Comparison of ENCODE assay signal across 12 mouse cellular contexts in genomic region chr1:166344300-166345077, GRCm38 (mm10). TPM values are rescaled to one million over a fixed set of nuclear protein-coding genes. Genes with fewer than 3 reads are reported as not detected.
DNase-seq lines count a peak whose midpoint lies in the region; ATAC-seq and TF ChIP-seq lines count a peak whose summit lies in the region.
"Had no signal": no experiment of that assay in that cellular context is flagged by ENCODE, and none has a peak within 500 bp of the region (broad histone marks: within the 10 kb centered on the region; RNA-seq: fewer than 3 reads in every experiment).

No protein-coding gene starts in this region.

- H3K27me3 ChIP-seq in hindbrain, embryonic 13.5 days = peaks cover 9% of the 10 kb centered on the region
- no peaks in the 10 kb centered on the region for H3K27me3 ChIP-seq in midbrain, postnatal 0 days (ENCODE audit: insufficient read depth, low read length)
- H3K27me3 ChIP-seq in liver, embryonic 11.5 days (replicated peaks; ENCODE audit: control insufficient read depth, insufficient read depth, low read length) = no peaks in the 10 kb centered on the region; the same call in 1 of the 2 replicates
- H3K27me3 ChIP-seq: heart, embryonic 12.5 days; limb, embryonic 12.5 days; lung, embryonic 15.5 days had no signal

- no peaks in the 10 kb centered on the region for H3K36me3 ChIP-seq in hindbrain, embryonic 13.5 days
- H3K36me3 ChIP-seq in midbrain, postnatal 0 days (ENCODE audit: insufficient read depth, low read length) = no peaks in the 10 kb centered on the region
- H3K36me3 ChIP-seq in liver, embryonic 11.5 days (ENCODE audit: control insufficient read depth, insufficient read depth, low read length) = no peaks in the 10 kb centered on the region
- H3K36me3 ChIP-seq: heart, embryonic 12.5 days; limb, embryonic 12.5 days; lung, embryonic 15.5 days had no signal

- no peak overlapping the region for H3K9ac ChIP-seq in hindbrain, embryonic 13.5 days
- H3K9ac ChIP-seq in midbrain, postnatal 0 days (replicated peaks; ENCODE audit: low read length, poor library complexity, severe bottlenecking) = no peak overlapping the region
- no peak overlapping the region for H3K9ac ChIP-seq in liver, embryonic 11.5 days (ENCODE audit: low read depth, low read length)
- H3K9ac ChIP-seq: heart, embryonic 12.5 days; limb, embryonic 12.5 days; lung, embryonic 15.5 days had no signal

- ATAC-seq in hindbrain, embryonic 13.5 days (ENCODE audit: low FRiP score) = 0 out of 2 replicates have a peak, but pooled peaks have one; percentile 63
- ATAC-seq in midbrain, postnatal 0 days (ENCODE audit: low FRiP score) = peak; percentile 66
- ATAC-seq in megakaryocyte progenitor cell, adult 5-6 weeks (replicated peaks; ENCODE audit: poor library complexity) = no peak
- ATAC-seq in liver, embryonic 11.5 days (replicated peaks; ENCODE audit: low FRiP score) = no peak

- no peak overlapping the region for H3K27ac ChIP-seq in hindbrain, embryonic 13.5 days
- H3K27ac ChIP-seq in midbrain, postnatal 0 days (ENCODE audit: low read depth, low read length) = 0 out of 2 replicates have a peak overlapping the region, but pooled peaks have one; percentile 13
- H3K27ac ChIP-seq in liver, embryonic 11.5 days (ENCODE audit: low read depth, low read length) = no peak overlapping the region
- H3K27ac ChIP-seq: limb, embryonic 12.5 days; lung, embryonic 15.5 days had no signal

- peaks cover 8% of the 10 kb centered on the region for H3K4me1 ChIP-seq in hindbrain, embryonic 13.5 days (replicated peaks)
- no peaks in the 10 kb centered on the region; the same call in 1 of the 2 replicates for H3K4me1 ChIP-seq in midbrain, postnatal 0 days (ENCODE audit: insufficient read depth, low read length)
- no peaks in the 10 kb centered on the region for H3K4me1 ChIP-seq in liver, embryonic 11.5 days (replicated peaks; ENCODE audit: control insufficient read depth, insufficient read depth, low read length)
- H3K4me1 ChIP-seq: heart, embryonic 12.5 days; lung, embryonic 15.5 days had no signal

- no peak overlapping the region for H3K4me3 ChIP-seq in hindbrain, embryonic 13.5 days
- H3K4me3 ChIP-seq in midbrain, postnatal 0 days (ENCODE audit: low read depth, low read length) = no peak overlapping the region
- H3K4me3 ChIP-seq in liver, embryonic 11.5 days (ENCODE audit: low read depth, low read length) = no peak overlapping the region
- H3K4me3 ChIP-seq: heart, embryonic 12.5 days; limb, embryonic 12.5 days; lung, embryonic 15.5 days had no signal

- WGBS in hindbrain, embryonic 13.5 days = 38% methylated on average over 8 of the region's 8 CpGs
- 31% methylated on average over 8 of the region's 8 CpGs for WGBS in midbrain, postnatal 0 days
- WGBS in liver, embryonic 11.5 days = 77% methylated on average over 8 of the region's 8 CpGs

- no peaks in the 10 kb centered on the region for H3K9me3 ChIP-seq in hindbrain, embryonic 13.5 days
- no peaks in the 10 kb centered on the region for H3K9me3 ChIP-seq in midbrain, postnatal 0 days (ENCODE audit: low read length)
- no peaks in the 10 kb centered on the region for H3K9me3 ChIP-seq in liver, embryonic 11.5 days (ENCODE audit: control insufficient read depth, low read length)
- H3K9me3 ChIP-seq: heart, embryonic 12.5 days; limb, embryonic 12.5 days; lung, embryonic 15.5 days had no signal

- H3K4me2 ChIP-seq in hindbrain, embryonic 13.5 days = no peak overlapping the region
- H3K4me2 ChIP-seq in midbrain, postnatal 0 days (ENCODE audit: low read depth, low read length, poor library complexity, severe bottlenecking) = no peak overlapping the region
- no peak overlapping the region for H3K4me2 ChIP-seq in liver, embryonic 11.5 days
- H3K4me2 ChIP-seq: heart, embryonic 12.5 days; limb, embryonic 12.5 days; lung, embryonic 15.5 days had no signal

- TF ChIP-seq CTCF in midbrain, postnatal 0 days (IDR thresholded peaks at IDR 0.05) = no peak

- peak; percentile 11 to 74 for DNase-seq in layer of hippocampus, adult 18-20 months (ENCODE audit: low spot score in 2 of 2)
- DNase-seq in layer of hippocampus, postnatal 10 days (ENCODE audit: low spot score in 2 of 2) = no peak
- DNase-seq in embryo, embryonic 11 days = peak; percentile 49
- DNase-seq in midbrain, postnatal 0 days (ENCODE audit: low spot score) = peak; percentile 75
- DNase-seq in ovary, postnatal 10 days (ENCODE audit: low spot score) = no peak
- no peak for DNase-seq in liver, embryonic 11.5 days (ENCODE audit: low spot score)
- DNase-seq: kidney, postnatal 25 days had no signal

RNA-seq across cellular contexts. Expression of gene Tada1, which starts 34.4 kb away (rescaled TPM):
- total RNA-seq in layer of hippocampus, adult 18-20 months (2021) = 10 to 100 TPM; 36.6 to 36.9 TPM
- 10 to 100 TPM; 36.6 to 38.9 TPM for total RNA-seq in layer of hippocampus, postnatal 10 days (2021)
- 73.8 and 77.0 TPM in 2 replicates for polyA plus RNA-seq in hindbrain, embryonic 13.5 days (2015; fragmentation: Nextera tagmentation; extraction: Ambion mirVana)
- total RNA-seq in midbrain, postnatal 0 days (2014; rRNA removed) = 57.1 and 65.9 TPM in 2 replicates
- 64.7 and 69.1 TPM in 2 replicates for polyA plus RNA-seq in midbrain, postnatal 0 days (2015; fragmentation: Nextera tagmentation; extraction: Ambion mirVana)
- total RNA-seq in megakaryocyte progenitor cell, adult 5-6 weeks (2015) = 49.2 and 56.1 TPM in 2 replicates
- 36.1 and 44.9 TPM in 2 replicates for total RNA-seq in megakaryocyte progenitor cell, adult 5-6 weeks (2017)
- polyA plus RNA-seq in liver, embryonic 11.5 days (2014; fragmentation: Nextera tagmentation; extraction: Ambion mirVana) = 42.9 and 48.1 TPM in 2 replicates

Comparison
In these comparisons a context has a peak if more than half of its experiments do, and no peak if none do; other contexts are left out.
1. DNase-seq: peak in layer of hippocampus, adult 18-20 months (2 of 2), embryo, embryonic 11 days (single experiment) and midbrain, postnatal 0 days (single experiment); none in layer of hippocampus, postnatal 10 days (0 of 2), ovary, postnatal 10 days (single experiment) and liver, embryonic 11.5 days (single experiment).
2. ATAC-seq: peak in hindbrain, embryonic 13.5 days (single experiment) and midbrain, postnatal 0 days (single experiment); none in megakaryocyte progenitor cell, adult 5-6 weeks (single experiment) and liver, embryonic 11.5 days (single experiment).